Mouse (Mus musculus) thymus, postnatal 10 days (tissue): ENCODE data around the gene Baiap2l1.
A peak's percentile ranks its signal among the peaks of the same experiment; 100 is the strongest.

Experiments
- DNase-seq, 2 experiments: peaks; one replicate each; pipeline ENCODE4 v3.0.0; 2021; ENCODE audit warnings: low spot score in 2 of 2

Gene Baiap2l1

GRCm38 (mm10) chr5:144230216-144230615 lies 127.7 kb downstream of the Baiap2l1 start:
- DNase-seq, result no peak

DNA sequence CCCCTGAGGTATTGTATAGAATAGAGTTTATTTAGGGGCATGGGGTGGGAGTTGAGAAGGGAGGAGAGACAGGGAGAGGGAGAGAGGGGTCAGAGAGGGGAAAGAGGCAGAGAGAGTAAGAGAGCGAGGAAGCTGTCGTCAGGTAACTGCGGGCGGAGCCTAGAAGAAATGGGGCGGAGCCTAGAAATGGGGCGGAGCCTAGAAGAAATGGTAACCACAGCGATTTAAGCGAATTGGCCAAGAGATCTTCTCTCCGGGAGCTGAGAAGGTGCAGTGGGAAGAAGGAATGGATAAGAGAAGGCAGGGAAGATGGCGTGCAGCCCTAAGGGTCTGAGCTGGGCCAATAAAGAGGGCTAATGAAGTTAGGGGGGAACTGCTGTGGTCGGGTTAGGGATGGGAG lies 131.7 kb downstream of the Baiap2l1 start:
- no peak for DNase-seq

GRCm38 (mm10) chr5:144223899-144224816 lies 133.8 kb downstream of the Baiap2l1 start:
- no peak for DNase-seq

GRCm38 (mm10) chr5:144223503-144223862 lies 134.4 kb downstream of the Baiap2l1 start, which contains the start of gene Tecpr1:
Tecpr1 (minus strand) TSS chr5:144223615.
- peak; percentile 90 to 93 for DNase-seq

DNA sequence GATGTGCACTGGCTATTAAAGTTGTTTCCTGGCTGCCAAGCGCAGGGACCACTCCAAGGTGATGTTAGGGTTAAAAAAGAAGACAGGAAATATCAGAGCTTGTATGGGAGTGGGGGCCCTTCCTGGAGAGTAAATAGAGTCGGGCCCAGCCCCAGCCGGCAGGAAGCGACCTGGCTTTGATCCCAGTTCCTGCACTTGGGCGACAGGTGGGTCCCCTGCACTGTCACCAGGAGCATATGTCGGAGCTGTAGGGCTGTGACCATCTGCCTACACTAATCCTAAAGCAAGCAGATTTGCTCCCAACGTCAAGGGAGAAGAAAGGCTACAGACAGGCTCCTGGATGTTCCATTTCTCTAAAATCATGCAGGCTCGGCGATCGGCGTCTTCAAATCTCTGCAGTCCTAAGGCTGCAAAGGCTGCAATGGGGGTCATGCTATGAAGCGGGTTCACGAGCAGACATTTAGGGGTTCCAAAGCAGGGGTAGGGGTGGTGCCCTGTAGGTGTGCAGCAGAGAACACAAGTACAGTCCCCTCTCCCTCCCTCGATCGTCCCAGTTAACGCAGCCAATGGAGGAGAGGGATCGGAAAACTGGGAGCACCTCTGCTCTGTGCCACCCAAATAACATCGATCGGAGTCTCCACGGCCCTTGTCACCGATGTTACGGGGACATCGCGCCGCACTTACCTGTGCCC lies 135.0 kb downstream of the Baiap2l1 start:
- DNase-seq, result peak; percentile 38 to 39

DNA sequence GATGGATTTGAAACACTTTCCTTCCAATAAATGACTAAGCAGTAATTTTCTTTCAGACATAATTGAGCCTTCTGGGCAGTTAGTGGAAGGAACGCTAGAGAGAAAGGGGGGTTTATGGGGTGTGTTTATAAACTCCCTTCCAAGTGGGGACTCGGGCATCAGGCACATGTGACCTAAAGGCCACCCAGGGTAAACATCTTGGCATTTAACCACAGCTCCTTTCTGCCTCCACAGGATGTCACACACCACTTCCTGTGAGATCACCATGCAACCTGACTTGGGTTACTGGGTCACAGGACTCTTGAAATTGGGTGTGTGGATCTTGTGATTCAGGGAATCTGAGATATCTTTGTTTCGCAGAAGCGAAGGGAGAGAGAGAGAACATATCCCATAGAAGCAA lies 136.6 kb downstream of the Baiap2l1 start:
- DNase-seq, result peak; percentile 53 to 60

DNA sequence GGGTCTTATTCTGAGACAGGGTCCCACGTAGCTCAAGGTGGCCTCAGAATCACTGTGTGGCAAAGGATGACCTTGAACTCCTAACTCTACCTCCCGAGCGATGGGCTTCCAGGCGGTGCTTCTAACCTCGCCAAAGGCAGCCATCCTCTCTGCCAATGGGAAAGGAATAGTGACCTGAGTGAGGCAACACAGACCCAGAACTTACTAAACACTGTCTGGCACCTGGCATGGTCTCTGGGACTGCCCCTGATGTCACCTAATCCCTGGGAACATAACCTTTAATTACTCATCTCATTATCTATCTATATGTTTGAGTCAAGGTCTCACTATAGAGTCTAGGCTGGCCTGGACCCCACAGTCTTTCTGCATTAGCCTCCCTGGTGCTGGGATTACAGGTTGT lies 138.0 kb downstream of the Baiap2l1 start:
- no peak for DNase-seq

GRCm38 (mm10) chr5:144219306-144219705 lies 138.6 kb downstream of the Baiap2l1 start:
- DNase-seq, result no peak

- no peak for DNase-seq
Observed at GRCm38 (mm10) chr5:144218061-144218460, 139.9 kb downstream of the Baiap2l1 start.

- no peak for DNase-seq
Observed at GRCm38 (mm10) chr5:144215992-144216391, 141.9 kb downstream of the Baiap2l1 start.
